Mouse (Mus musculus): ENCODE data around the gene Pyurf. TPM values are rescaled to one million over a fixed set of nuclear protein-coding genes. Genes with fewer than 3 reads are reported as not detected.

Pyurf gene
- total RNA-seq, 1 experiment: 6.0 TPM

- H3K36me3 ChIP-seq (ENCODE audit: control insufficient read depth, insufficient read depth, low read length, poor library complexity, severe bottlenecking): no peaks in the 10 kb centered on the region
- no peak for TF ChIP-seq HCFC1 (IDR thresholded peaks at IDR 0.05; ENCODE audit: borderline replicate concordance, insufficient read depth, low read length)
- no peak for TF ChIP-seq ZNF384 (IDR thresholded peaks at IDR 0.05; ENCODE audit: low read depth, low read length)
- no peak for TF ChIP-seq MAFK (IDR thresholded peaks at IDR 0.05; ENCODE audit: insufficient read depth, low read depth, low read length)
- TF ChIP-seq CHD2 (IDR thresholded peaks at IDR 0.05; ENCODE audit: low read depth, low read length): no peak
- TF ChIP-seq ZC3H11A (IDR thresholded peaks at IDR 0.05; ENCODE audit: borderline replicate concordance, low read depth, low read length): no peak
- DNase-seq (ENCODE audit: low read depth, low spot score): no peak
- H3K4me3 ChIP-seq (ENCODE audit: insufficient read depth in 1 of 2, low read depth in 1 of 2, low read length in 2 of 2, poor library complexity in 1 of 2, severe bottlenecking in 1 of 2): no peak overlapping the region
- no peaks in the 10 kb centered on the region for H3K9me3 ChIP-seq (ENCODE audit: control insufficient read depth, insufficient read depth, low read depth, low read length)
- no peak overlapping the region for H3K9ac ChIP-seq (ENCODE audit: insufficient read depth, low read depth, low read length, poor library complexity, severe bottlenecking)
- no peak overlapping the region for H3K27ac ChIP-seq (ENCODE audit: insufficient read depth, low read depth, low read length, poor library complexity, severe bottlenecking)
- no peaks in the 10 kb centered on the region for H3K4me1 ChIP-seq (ENCODE audit: control insufficient read depth in 2 of 2, insufficient read depth in 2 of 2, low read length in 2 of 2, poor library complexity in 1 of 2)
- in situ Hi-C loops (cut with MboI; ENCODE audit: low sequenced_read_pairs in 2 of 2, unreplicated experiment in 2 of 2): no loop called here
Measured at GRCm38 (mm10) chr6:57693116-57693515, 1.2 kb upstream of the Pyurf start.

GRCm38 (mm10) chr6:57684156-57684555, 7.7 kb downstream of the Pyurf start:
- Histone ChIP-seq H3K36me3 (ENCODE audit: control insufficient read depth, insufficient read depth, low read length, poor library complexity, severe bottlenecking) (no peaks in the 10 kb centered on the region), H3K27ac (ENCODE audit: insufficient read depth, low read depth, low read length, poor library complexity, severe bottlenecking) (no peak overlapping the region), H3K4me3 (ENCODE audit: insufficient read depth in 1 of 2, low read depth in 1 of 2, low read length in 2 of 2, poor library complexity in 1 of 2, severe bottlenecking in 1 of 2) (no peak overlapping the region), H3K4me1 (ENCODE audit: control insufficient read depth in 2 of 2, insufficient read depth in 2 of 2, low read length in 2 of 2, poor library complexity in 1 of 2) (no peaks in the 10 kb centered on the region), H3K9ac (ENCODE audit: insufficient read depth, low read depth, low read length, poor library complexity, severe bottlenecking) (no peak overlapping the region), H3K9me3 (ENCODE audit: control insufficient read depth, insufficient read depth, low read depth, low read length) (no peaks in the 10 kb centered on the region)
- DNase-seq (ENCODE audit: low read depth, low spot score): no peak
- in situ Hi-C loops (cut with MboI; ENCODE audit: low sequenced_read_pairs in 2 of 2, unreplicated experiment in 2 of 2): no loop called here
- TF ChIP-seq MAFK (IDR thresholded peaks at IDR 0.05; ENCODE audit: insufficient read depth, low read depth, low read length): no peak
- no peak for TF ChIP-seq ZC3H11A (IDR thresholded peaks at IDR 0.05; ENCODE audit: borderline replicate concordance, low read depth, low read length)
- no peak for TF ChIP-seq ZNF384 (IDR thresholded peaks at IDR 0.05; ENCODE audit: low read depth, low read length)
- no peak for TF ChIP-seq HCFC1 (IDR thresholded peaks at IDR 0.05; ENCODE audit: borderline replicate concordance, insufficient read depth, low read length)
- TF ChIP-seq CHD2 (IDR thresholded peaks at IDR 0.05; ENCODE audit: low read depth, low read length): no peak

- H3K27ac ChIP-seq (ENCODE audit: insufficient read depth, low read depth, low read length, poor library complexity, severe bottlenecking): no peak overlapping the region
- H3K4me3 ChIP-seq (ENCODE audit: insufficient read depth in 1 of 2, low read depth in 1 of 2, low read length in 2 of 2, poor library complexity in 1 of 2, severe bottlenecking in 1 of 2): no peak overlapping the region
- no peaks in the 10 kb centered on the region for H3K9me3 ChIP-seq (ENCODE audit: control insufficient read depth, insufficient read depth, low read depth, low read length)
- H3K4me1 ChIP-seq (ENCODE audit: control insufficient read depth in 2 of 2, insufficient read depth in 2 of 2, low read length in 2 of 2, poor library complexity in 1 of 2): no peaks in the 10 kb centered on the region
- DNase-seq (ENCODE audit: low read depth, low spot score): no peak
- TF ChIP-seq MAFK (IDR thresholded peaks at IDR 0.05; ENCODE audit: insufficient read depth, low read depth, low read length) (no peak), CHD2 (IDR thresholded peaks at IDR 0.05; ENCODE audit: low read depth, low read length) (no peak), HCFC1 (IDR thresholded peaks at IDR 0.05; ENCODE audit: borderline replicate concordance, insufficient read depth, low read length) (no peak), ZNF384 (IDR thresholded peaks at IDR 0.05; ENCODE audit: low read depth, low read length) (no peak), ZC3H11A (IDR thresholded peaks at IDR 0.05; ENCODE audit: borderline replicate concordance, low read depth, low read length) (no peak)
- no peak overlapping the region for H3K9ac ChIP-seq (ENCODE audit: insufficient read depth, low read depth, low read length, poor library complexity, severe bottlenecking)
- no peaks in the 10 kb centered on the region for H3K36me3 ChIP-seq (ENCODE audit: control insufficient read depth, insufficient read depth, low read length, poor library complexity, severe bottlenecking)
- in situ Hi-C loops (cut with MboI; ENCODE audit: low sequenced_read_pairs in 2 of 2, unreplicated experiment in 2 of 2): no loop called here
Measured at GRCm38 (mm10) chr6:57661295-57661694, 30.6 kb downstream of the Pyurf start.

GRCm38 (mm10) chr6:57647256-57647655, 44.6 kb downstream of the Pyurf start:
- Histone ChIP-seq H3K9ac (ENCODE audit: insufficient read depth, low read depth, low read length, poor library complexity, severe bottlenecking) (no peak overlapping the region), H3K27ac (ENCODE audit: insufficient read depth, low read depth, low read length, poor library complexity, severe bottlenecking) (no peak overlapping the region), H3K9me3 (ENCODE audit: control insufficient read depth, insufficient read depth, low read depth, low read length) (no peaks in the 10 kb centered on the region), H3K36me3 (ENCODE audit: control insufficient read depth, insufficient read depth, low read length, poor library complexity, severe bottlenecking) (no peaks in the 10 kb centered on the region), H3K4me3 (ENCODE audit: insufficient read depth in 1 of 2, low read depth in 1 of 2, low read length in 2 of 2, poor library complexity in 1 of 2, severe bottlenecking in 1 of 2) (no peak overlapping the region), H3K4me1 (ENCODE audit: control insufficient read depth in 2 of 2, insufficient read depth in 2 of 2, low read length in 2 of 2, poor library complexity in 1 of 2) (no peaks in the 10 kb centered on the region)
- TF ChIP-seq MAFK (IDR thresholded peaks at IDR 0.05; ENCODE audit: insufficient read depth, low read depth, low read length): no peak
- no peak for TF ChIP-seq HCFC1 (IDR thresholded peaks at IDR 0.05; ENCODE audit: borderline replicate concordance, insufficient read depth, low read length)
- TF ChIP-seq ZC3H11A (IDR thresholded peaks at IDR 0.05; ENCODE audit: borderline replicate concordance, low read depth, low read length): no peak
- TF ChIP-seq CHD2 (IDR thresholded peaks at IDR 0.05; ENCODE audit: low read depth, low read length): no peak
- no peak for TF ChIP-seq ZNF384 (IDR thresholded peaks at IDR 0.05; ENCODE audit: low read depth, low read length)
- in situ Hi-C loops (cut with MboI; ENCODE audit: low sequenced_read_pairs in 2 of 2, unreplicated experiment in 2 of 2): no loop called here
- no peak for DNase-seq (ENCODE audit: low read depth, low spot score)

- Histone ChIP-seq H3K9me3 (ENCODE audit: control insufficient read depth, insufficient read depth, low read depth, low read length) (no peaks in the 10 kb centered on the region), H3K4me1 (ENCODE audit: control insufficient read depth in 2 of 2, insufficient read depth in 2 of 2, low read length in 2 of 2, poor library complexity in 1 of 2) (no peaks in the 10 kb centered on the region), H3K36me3 (ENCODE audit: control insufficient read depth, insufficient read depth, low read length, poor library complexity, severe bottlenecking) (no peaks in the 10 kb centered on the region), H3K4me3 (ENCODE audit: insufficient read depth in 1 of 2, low read depth in 1 of 2, low read length in 2 of 2, poor library complexity in 1 of 2, severe bottlenecking in 1 of 2) (no peak overlapping the region), H3K27ac (ENCODE audit: insufficient read depth, low read depth, low read length, poor library complexity, severe bottlenecking) (no peak overlapping the region), H3K9ac (ENCODE audit: insufficient read depth, low read depth, low read length, poor library complexity, severe bottlenecking) (no peak overlapping the region)
- no peak for DNase-seq (ENCODE audit: low read depth, low spot score)
- TF ChIP-seq CHD2 (IDR thresholded peaks at IDR 0.05; ENCODE audit: low read depth, low read length) (no peak), ZNF384 (IDR thresholded peaks at IDR 0.05; ENCODE audit: low read depth, low read length) (no peak), ZC3H11A (IDR thresholded peaks at IDR 0.05; ENCODE audit: borderline replicate concordance, low read depth, low read length) (no peak), HCFC1 (IDR thresholded peaks at IDR 0.05; ENCODE audit: borderline replicate concordance, insufficient read depth, low read length) (no peak), MAFK (IDR thresholded peaks at IDR 0.05; ENCODE audit: insufficient read depth, low read depth, low read length) (no peak)
- in situ Hi-C loops (cut with MboI; ENCODE audit: low sequenced_read_pairs in 2 of 2, unreplicated experiment in 2 of 2): no loop called here
Measured at GRCm38 (mm10) chr6:57641789-57642188, 50.1 kb downstream of the Pyurf start.

All from ES-E14 (cell line).